Mouse (Mus musculus) liver, embryonic 14.5 days (tissue): ENCODE results near the gene Rims4.

Experiments used
- CTCF ChIP-seq: IDR thresholded peaks from 2 replicates; pipeline ENCODE4 v1.5.1; 2016; ENCODE audit warnings: antibody characterized with exemption, low read depth, control low read depth
- EP300 ChIP-seq: IDR thresholded peaks from 2 replicates; pipeline ENCODE4 v1.6.1; 2016; ENCODE audit warnings: antibody characterized with exemption, low read depth

DNA sequence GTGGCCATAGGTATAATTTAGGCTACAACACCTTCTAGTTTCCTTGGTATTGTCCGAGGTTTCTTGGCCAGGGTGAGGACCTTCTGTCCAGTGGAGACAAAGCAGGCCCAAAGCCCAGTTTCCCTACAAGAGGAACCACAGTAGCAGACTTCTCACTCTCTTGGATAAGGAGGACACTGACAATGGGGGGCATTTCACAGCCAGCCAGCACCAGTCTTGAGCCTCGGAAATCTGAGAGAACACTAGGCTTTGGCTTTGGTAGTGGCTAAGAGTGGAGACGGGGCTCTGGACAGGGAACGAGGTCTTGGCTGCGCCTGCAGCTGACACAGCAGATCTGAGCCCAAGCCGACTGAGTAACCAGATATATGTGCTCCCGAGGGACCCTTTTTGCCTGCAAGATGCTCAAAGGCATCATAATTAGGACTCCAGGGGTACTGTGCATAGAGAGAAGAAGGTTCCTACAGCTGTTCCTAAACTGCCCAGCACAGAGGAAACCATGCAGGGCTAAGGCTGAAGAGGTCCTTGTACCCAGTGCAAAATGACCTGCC is 20.4 kb downstream of the Rims4 start:
- TF ChIP-seq CTCF, result no peak
- TF ChIP-seq EP300, result no peak
